Mouse (Mus musculus) C2C12 (cell line): Measurements from ENCODE around the gene Anxa9.

Source experiments
- CTCF ChIP-seq: IDR thresholded peaks from one replicate; pipeline ENCODE4 v1.5.1; 2011; ENCODE audit not compliant: control insufficient read depth, insufficient read depth, insufficient read length
- MAX ChIP-seq: IDR thresholded peaks from one replicate; pipeline ENCODE4 v1.6.1; 2011; ENCODE audit warnings: mild to moderate bottlenecking, control low read depth
- MYOD1 ChIP-seq: IDR thresholded peaks from one replicate; pipeline ENCODE4 v1.6.1; 2011; ENCODE audit warnings: low read depth; ENCODE audit not compliant: control insufficient read depth, insufficient read length
- USF1 ChIP-seq: IDR thresholded peaks from one replicate; pipeline ENCODE4 v1.6.1; 2011; ENCODE audit warnings: low read depth, mild to moderate bottlenecking, control low read depth, moderate library complexity

- TF ChIP-seq USF1, result no peak
- TF ChIP-seq CTCF, result no peak
- TF ChIP-seq MYOD1, result no peak
- no peak for TF ChIP-seq MAX
Observed at GRCm38 (mm10) chr3:95337345-95337744, 30.4 kb upstream of the Anxa9 start.
